Mouse (Mus musculus) liver, adult (tissue): ENCODE data around the gene Fbxo24.

Experiments used
- GATA4 ChIP-seq: IDR thresholded peaks from 2 replicates; pipeline ENCODE4 v1.6.1; 2014; ENCODE audit warnings: mild to moderate bottlenecking, low read length; ENCODE audit not compliant: insufficient replicate concordance

The Fbxo24 gene

GRCm38 (mm10) chr5:137566416-137566815 lies 62.4 kb downstream of the Fbxo24 start:
- TF ChIP-seq GATA4 = no peak

GRCm38 (mm10) chr5:137565744-137566143 lies 63.1 kb downstream of the Fbxo24 start:
- no peak for TF ChIP-seq GATA4

DNA sequence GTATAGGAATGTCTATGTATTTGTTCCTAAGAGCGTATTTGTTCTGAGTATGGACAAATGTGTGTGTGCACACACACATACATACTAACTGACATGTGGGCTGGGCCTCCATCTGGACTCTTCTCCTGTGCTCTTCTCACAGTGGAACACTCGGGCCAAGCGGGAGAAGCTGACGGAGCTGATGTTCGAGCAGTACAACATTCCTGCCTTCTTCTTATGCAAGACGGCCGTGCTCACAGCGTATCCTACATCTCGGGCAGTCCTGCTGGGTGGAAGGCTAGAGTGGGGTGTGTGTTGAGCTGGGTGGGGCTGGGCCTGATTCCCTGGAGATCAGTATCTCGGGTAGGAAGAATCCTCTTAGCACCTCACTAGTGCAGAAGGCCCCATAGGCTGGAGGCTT lies 65.8 kb downstream of the Fbxo24 start:
- TF ChIP-seq GATA4 = no peak
